ENCODE assay signal across 28 mouse cellular contexts in genomic region chr2:92784916-92785315, GRCm38 (mm10).
"Had no signal": no experiment of that assay in that cellular context is flagged by ENCODE, and none has a peak within 500 bp of the region (broad histone marks: within the 10 kb centered on the region; RNA-seq: fewer than 3 reads in every experiment).

No protein-coding gene starts in this region.

- DNase-seq: cerebellum, adult 2 months; cerebellum, adult 8-10 months; cerebellum, adult 9-10 months; cerebellum, adult 9-11 months; cerebellum, postnatal 10 days; cerebellum, postnatal 14 days; cerebellum, postnatal 25 days; cerebellum, postnatal 36 days; embryo, embryonic 11 days; forebrain, postnatal 0 days; gastrocnemius, adult 2 months; gastrocnemius, postnatal 10 days; gastrocnemius, postnatal 14 days; gastrocnemius, postnatal 25 days; gastrocnemius, postnatal 36 days; heart, adult 18-20 months; heart, adult 2 months had no signal

- H3K4me1 ChIP-seq: embryonic facial prominence, embryonic 12.5 days; embryonic facial prominence, embryonic 13.5 days; embryonic facial prominence, embryonic 15.5 days; forebrain, embryonic 12.5 days; forebrain, embryonic 13.5 days had no signal

- H3K4me2 ChIP-seq: embryonic facial prominence, embryonic 12.5 days; embryonic facial prominence, embryonic 13.5 days; embryonic facial prominence, embryonic 15.5 days; forebrain, embryonic 12.5 days; forebrain, embryonic 13.5 days; forebrain, embryonic 15.5 days had no signal

- H3K27me3 ChIP-seq: embryonic facial prominence, embryonic 12.5 days; embryonic facial prominence, embryonic 13.5 days; embryonic facial prominence, embryonic 15.5 days; forebrain, embryonic 12.5 days; forebrain, embryonic 13.5 days; forebrain, embryonic 15.5 days had no signal

- ATAC-seq: forebrain, embryonic 13.5 days; forebrain, embryonic 14.5 days; forebrain, embryonic 15.5 days; forebrain, embryonic 16.5 days; forebrain, postnatal 0 days had no signal

- H3K9ac ChIP-seq: embryonic facial prominence, embryonic 12.5 days; embryonic facial prominence, embryonic 13.5 days; embryonic facial prominence, embryonic 15.5 days; forebrain, embryonic 12.5 days; forebrain, embryonic 13.5 days; forebrain, embryonic 15.5 days; forebrain, postnatal 0 days had no signal

- H3K27ac ChIP-seq: embryonic facial prominence, embryonic 10.5 days; embryonic facial prominence, embryonic 12.5 days; embryonic facial prominence, embryonic 13.5 days; embryonic facial prominence, embryonic 15.5 days; forebrain, embryonic 10.5 days; forebrain, embryonic 12.5 days; forebrain, embryonic 13.5 days; forebrain, embryonic 15.5 days; gastrocnemius, adult 2 months; heart, adult 2 months had no signal

- H3K4me3 ChIP-seq: embryonic facial prominence, embryonic 10.5 days; embryonic facial prominence, embryonic 12.5 days; embryonic facial prominence, embryonic 13.5 days; embryonic facial prominence, embryonic 15.5 days; erythroblast, embryonic 14.5 days; forebrain, embryonic 10.5 days; forebrain, embryonic 12.5 days; forebrain, embryonic 13.5 days; forebrain, embryonic 15.5 days; gastrocnemius, adult 2 months; heart, adult 2 months had no signal

- H3K36me3 ChIP-seq: embryonic facial prominence, embryonic 10.5 days; embryonic facial prominence, embryonic 12.5 days; embryonic facial prominence, embryonic 13.5 days; embryonic facial prominence, embryonic 15.5 days; forebrain, embryonic 10.5 days; forebrain, embryonic 12.5 days; forebrain, embryonic 15.5 days had no signal

- H3K9me3 ChIP-seq: embryonic facial prominence, embryonic 10.5 days; embryonic facial prominence, embryonic 12.5 days; embryonic facial prominence, embryonic 13.5 days; embryonic facial prominence, embryonic 15.5 days; forebrain, embryonic 10.5 days; forebrain, embryonic 12.5 days; forebrain, embryonic 13.5 days; forebrain, embryonic 15.5 days had no signal
